Mouse (Mus musculus) intestine, embryonic 15.5 days (tissue): ENCODE measurements around the gene Gjd3. TPM values are rescaled to one million over a fixed set of nuclear protein-coding genes. Genes with fewer than 3 reads are reported as not detected.

Experiments used
- ATAC-seq: fragments of 200-750 bp; cut with Nextera tagmentation; 2 replicates; pipeline ENCODE4 v1.8.0; 2017; ENCODE audit warnings: moderate TSS enrichment, moderate library complexity
- H3K27ac ChIP-seq: fragments of 300-500 bp; sonication (generic); 2 replicates; pipeline ENCODE4 v1.5.1; 2015; ENCODE audit warnings: mild to moderate bottlenecking, inconsistent platforms
- H3K27me3 ChIP-seq: fragments of 300-500 bp; sonication (generic); replicated peaks from 2 replicates; pipeline ENCODE4 v1.6.1; 2015; ENCODE audit warnings: inconsistent platforms
- H3K36me3 ChIP-seq: fragments of 300-500 bp; sonication (generic); 2 replicates; pipeline ENCODE4 v1.6.1; 2015; ENCODE audit warnings: inconsistent platforms
- H3K4me1 ChIP-seq: fragments of 300-500 bp; sonication (generic); replicated peaks from 2 replicates; pipeline ENCODE4 v1.6.1; 2015; ENCODE audit warnings: inconsistent platforms
- H3K4me2 ChIP-seq: fragments of 300-500 bp; sonication (generic); replicated peaks from 2 replicates; pipeline ENCODE4 v1.6.1; 2015; ENCODE audit warnings: mild to moderate bottlenecking, inconsistent platforms
- H3K4me3 ChIP-seq: fragments of 300-500 bp; sonication (generic); replicated peaks from 2 replicates; pipeline ENCODE4 v1.5.1; 2015; ENCODE audit warnings: inconsistent platforms
- H3K9ac ChIP-seq: fragments of 300-500 bp; sonication (generic); 2 replicates; pipeline ENCODE4 v1.6.1; 2015; ENCODE audit warnings: inconsistent platforms
- H3K9me3 ChIP-seq: fragments of 300-500 bp; sonication (generic); 2 replicates; pipeline ENCODE4 v1.6.1; 2016; ENCODE audit warnings: inconsistent platforms
- WGBS: fragments of 180-500 bp; shearing (Covaris S2); methylation state at CpG from one replicate; pipeline ENCODE4 v1.1.7; 2015; 5-methylcytosine and 5-hydroxymethylcytosine counted together
- polyA plus RNA-seq: library from polyadenylated mRNA; unstranded; fragments of >200 nt; fragmentation: Nextera tagmentation; extraction: Ambion mirVana; gene quantifications from 2 replicates; pipeline ENCODE4 v1.2.1, GENCODE M21; 2015

Gjd3 gene
- polyA plus RNA-seq, 1 experiment from 2014 or later: 0.35 TPM

DNA sequence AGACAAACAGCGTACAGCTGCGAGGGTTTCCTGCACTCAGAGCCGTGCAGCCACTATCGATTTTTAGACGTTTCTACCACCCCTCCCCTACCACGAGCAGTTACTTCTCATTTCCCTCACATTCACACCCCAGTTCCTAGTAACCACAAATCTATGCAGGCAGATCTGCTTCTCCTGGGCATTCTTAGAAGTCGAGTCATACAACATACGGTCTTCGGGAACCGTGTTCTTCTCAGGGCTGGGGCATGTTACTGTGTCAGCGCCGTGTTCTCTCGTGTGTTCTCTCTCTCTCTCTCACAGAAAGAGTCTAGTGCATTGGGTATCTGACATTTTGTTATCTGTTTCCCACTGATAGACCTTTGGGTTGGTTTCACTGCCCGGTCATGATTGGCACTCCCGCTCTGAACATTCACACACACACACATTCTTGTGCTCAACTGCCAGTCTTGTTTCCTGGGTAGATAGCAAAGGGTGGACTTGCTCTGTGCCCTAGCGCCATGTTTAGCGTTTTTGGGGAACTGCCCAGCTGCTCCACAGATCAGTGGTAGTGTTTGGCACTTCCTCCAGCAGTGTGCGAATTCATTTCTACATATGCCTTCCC, 34.7 kb downstream of the Gjd3 start:
- H3K4me3 ChIP-seq: no peak overlapping the region
- no peaks in the 10 kb centered on the region for H3K9me3 ChIP-seq
- no peak overlapping the region for H3K4me2 ChIP-seq
- no peak for ATAC-seq
- H3K27me3 ChIP-seq: no peaks in the 10 kb centered on the region
- 54% methylated on average over 18 of the region's 18 CpGs for WGBS
- peaks cover 4% of the 10 kb centered on the region; the same call in 1 of the 2 replicates for H3K36me3 ChIP-seq
- no peak overlapping the region for H3K27ac ChIP-seq
- H3K4me1 ChIP-seq: peaks cover 76% of the 10 kb centered on the region
- no peak overlapping the region for H3K9ac ChIP-seq

DNA sequence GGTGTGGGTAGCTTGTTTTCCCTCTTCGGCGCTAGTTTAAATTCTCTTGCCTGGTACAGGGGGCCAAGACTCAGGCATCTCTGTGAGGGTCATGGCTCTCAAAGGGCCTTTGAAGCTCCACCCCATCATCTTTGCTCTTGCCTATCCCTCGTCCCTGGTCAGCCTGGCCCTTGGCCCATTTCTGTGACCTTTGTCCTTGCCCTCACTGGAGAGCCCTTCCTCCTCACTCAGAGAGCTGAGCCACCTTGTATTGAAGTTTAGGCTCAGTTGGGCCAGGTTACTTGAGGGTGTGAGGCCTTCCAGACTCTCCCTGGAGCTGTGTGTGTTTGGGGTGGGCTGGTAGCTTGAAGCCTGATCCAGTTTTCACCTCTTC, 37.2 kb downstream of the Gjd3 start:
- peaks cover 82% of the 10 kb centered on the region for H3K4me1 ChIP-seq
- 55% methylated on average over 3 of the region's 3 CpGs for WGBS
- H3K4me2 ChIP-seq: no peak overlapping the region
- no peak overlapping the region for H3K27ac ChIP-seq
- no peaks in the 10 kb centered on the region for H3K27me3 ChIP-seq
- no peak overlapping the region for H3K9ac ChIP-seq
- H3K36me3 ChIP-seq: peaks cover 4% of the 10 kb centered on the region; the same call in 1 of the 2 replicates
- H3K4me3 ChIP-seq: no peak overlapping the region
- ATAC-seq: no peak
- no peaks in the 10 kb centered on the region for H3K9me3 ChIP-seq

DNA sequence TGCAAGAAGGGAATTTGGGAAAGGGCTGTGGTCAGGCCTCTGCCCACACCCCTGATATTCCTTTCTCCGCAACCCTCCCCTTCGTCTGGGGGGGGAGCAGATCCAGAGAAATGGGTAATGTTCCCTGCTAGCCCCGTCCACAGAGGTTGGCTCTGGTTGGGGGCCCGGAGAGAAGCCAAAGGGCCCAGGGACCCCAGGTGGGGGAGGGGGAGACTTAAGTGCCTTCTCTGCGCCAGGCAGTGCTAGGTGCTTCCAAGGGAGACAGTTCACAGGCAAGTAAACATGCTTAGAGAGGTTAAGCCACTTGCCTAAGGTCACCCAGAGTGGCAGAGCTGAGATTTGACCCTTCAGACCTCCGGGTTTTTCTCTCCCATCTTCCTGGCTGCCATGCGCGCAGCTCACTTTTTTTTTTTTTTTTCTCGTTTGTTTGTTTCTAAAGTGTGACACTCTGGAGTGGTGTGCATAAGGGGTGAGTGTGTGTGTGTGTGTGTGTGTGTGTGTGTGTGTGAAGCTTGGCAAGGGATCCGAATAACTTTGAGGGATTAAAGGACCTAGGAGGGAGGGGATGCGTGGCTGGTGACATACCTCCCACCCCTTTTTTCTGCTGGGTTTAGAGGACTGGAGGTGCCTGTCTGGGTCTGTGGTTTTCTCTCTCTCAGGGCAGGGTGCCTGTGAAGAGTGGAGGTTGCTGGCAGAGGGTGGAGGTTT, 37.8 kb downstream of the Gjd3 start:
- Histone ChIP-seq H3K9ac (no peak overlapping the region), H3K9me3 (no peaks in the 10 kb centered on the region), H3K27me3 (no peaks in the 10 kb centered on the region), H3K4me2 (peak overlapping the region; percentile 78; the same call in 1 of the 2 replicates), H3K36me3 (no peaks in the 10 kb centered on the region; the same call in 1 of the 2 replicates), H3K4me3 (no peak overlapping the region), H3K27ac (no peak overlapping the region), H3K4me1 (peaks cover 82% of the 10 kb centered on the region)
- no peak for ATAC-seq
- WGBS: 32% methylated on average over 11 of the region's 11 CpGs

DNA sequence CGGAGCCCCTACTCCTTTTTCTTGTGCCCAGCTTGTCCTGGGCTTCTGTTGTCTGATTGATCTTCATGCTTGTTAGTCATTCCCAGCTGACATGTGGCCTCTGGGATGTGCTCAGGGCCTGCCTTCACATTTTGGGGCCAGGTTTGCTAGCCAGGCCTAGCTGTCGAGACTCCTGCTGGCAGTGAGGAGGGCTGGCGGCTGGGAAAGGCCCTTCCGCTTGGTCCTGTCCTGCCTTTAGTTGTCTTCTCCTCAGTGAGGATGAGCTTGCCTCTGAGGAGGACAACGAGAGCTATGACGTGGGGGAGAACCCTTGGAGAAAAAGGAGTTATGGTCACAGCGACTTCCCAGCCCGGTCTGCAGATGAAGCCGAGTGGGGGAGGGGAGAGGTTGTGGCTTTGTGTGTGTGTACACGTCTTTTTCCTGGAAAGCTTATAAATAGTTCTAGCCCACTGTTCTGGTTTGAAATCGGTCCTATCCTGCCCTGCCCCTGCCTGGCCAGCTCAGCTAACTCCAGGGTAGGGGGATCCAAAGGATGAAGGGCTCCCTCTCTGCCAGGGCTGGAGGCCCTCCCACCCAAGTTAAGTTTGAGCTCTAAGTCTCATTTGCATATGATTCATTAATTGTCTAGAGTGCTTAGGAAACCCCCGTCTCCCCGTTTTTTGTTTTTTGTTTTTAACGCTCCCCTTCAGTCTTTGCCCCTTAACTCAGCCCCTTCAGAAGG, 38.9 kb downstream of the Gjd3 start:
- H3K9ac ChIP-seq: no peak overlapping the region; the same call in 1 of the 2 replicates
- H3K4me2 ChIP-seq: peak overlapping the region; percentile 78
- ATAC-seq: no peak
- peaks cover 85% of the 10 kb centered on the region for H3K4me1 ChIP-seq
- H3K36me3 ChIP-seq: no peaks in the 10 kb centered on the region
- peak overlapping the region; percentile 96 for H3K27ac ChIP-seq
- 37% methylated on average over 14 of the region's 14 CpGs for WGBS
- no peak overlapping the region for H3K4me3 ChIP-seq
- H3K9me3 ChIP-seq: no peaks in the 10 kb centered on the region
- no peaks in the 10 kb centered on the region for H3K27me3 ChIP-seq

DNA sequence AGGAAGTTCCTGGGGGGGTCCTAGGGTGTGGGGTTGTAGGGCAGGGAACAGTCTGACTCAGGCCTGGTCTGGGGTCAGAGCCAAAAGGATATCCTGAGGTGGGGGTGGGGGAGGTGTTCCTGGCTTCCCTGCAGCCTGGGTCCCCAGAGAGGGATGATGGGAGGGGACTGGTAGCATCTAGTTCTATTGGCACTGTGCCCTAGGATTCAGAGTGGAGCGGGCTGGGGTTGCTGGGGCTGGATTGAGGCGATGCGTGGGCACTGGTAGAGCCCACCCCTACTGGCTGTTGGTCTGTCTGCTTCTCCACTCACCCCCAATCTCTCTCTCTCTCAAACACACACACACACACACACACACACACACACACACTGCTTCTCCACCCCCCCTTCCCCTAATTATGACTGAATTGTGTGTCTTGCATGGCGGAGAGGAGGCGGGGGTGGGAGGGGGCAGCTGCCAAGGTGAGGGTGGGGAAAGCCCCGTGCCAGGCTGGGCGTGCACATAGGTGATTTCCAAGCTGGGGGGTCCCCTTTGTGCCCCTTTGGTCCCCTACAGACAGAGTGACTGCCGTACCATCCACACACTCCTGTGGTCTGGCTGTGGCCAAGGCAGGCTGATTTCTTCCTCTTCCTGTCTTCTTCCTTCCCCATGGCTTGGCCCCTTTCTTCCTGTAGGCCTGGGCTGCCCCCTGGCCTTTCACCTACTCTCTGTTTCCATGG, 39.7 kb downstream of the Gjd3 start:
- no peak for ATAC-seq

DNA sequence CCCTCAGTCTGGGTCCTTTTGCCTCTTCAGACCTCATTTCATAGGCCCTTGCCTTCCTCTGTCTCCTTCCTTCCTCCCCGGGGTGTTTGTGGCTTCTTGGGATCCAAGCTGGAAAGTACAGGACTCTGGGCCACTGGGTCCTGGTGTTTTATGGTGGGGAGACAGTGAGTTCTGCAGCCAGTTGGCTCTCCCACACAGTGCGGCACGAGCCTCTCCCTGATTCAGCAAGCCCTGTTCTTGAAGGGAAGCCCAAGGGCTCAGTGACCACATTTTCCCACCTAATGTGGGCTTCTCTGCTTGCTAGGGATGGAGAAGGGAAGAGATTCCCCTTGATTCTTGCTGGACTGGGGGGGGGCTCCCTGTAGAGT, 40.3 kb downstream of the Gjd3 start:
- Histone ChIP-seq H3K4me3 (peak overlapping the region; percentile 82; the same call in 1 of the 2 replicates), H3K9me3 (no peaks in the 10 kb centered on the region), H3K4me2 (peak overlapping the region; percentile 78), H3K9ac (0 out of 2 replicates have a peak overlapping the region, but pooled peaks have one; percentile 24), H3K27ac (peak overlapping the region; percentile 96), H3K27me3 (no peaks in the 10 kb centered on the region), H3K4me1 (peaks cover 85% of the 10 kb centered on the region), H3K36me3 (no peaks in the 10 kb centered on the region)
- ATAC-seq: no peak
- 37% methylated on average over 3 of the region's 3 CpGs for WGBS

More for the DNA sequence above, 39.7 kb downstream of the Gjd3 start:
- H3K4me3 ChIP-seq: no peak overlapping the region
- no peaks in the 10 kb centered on the region for H3K27me3 ChIP-seq
- H3K9ac ChIP-seq: peak overlapping the region; percentile 24; the same call in 1 of the 2 replicates
- WGBS: 53% methylated on average over 8 of the region's 8 CpGs
- peak overlapping the region; percentile 78 for H3K4me2 ChIP-seq
- no peaks in the 10 kb centered on the region for H3K9me3 ChIP-seq
- peak overlapping the region; percentile 96 for H3K27ac ChIP-seq
- no peaks in the 10 kb centered on the region for H3K36me3 ChIP-seq
- peaks cover 89% of the 10 kb centered on the region for H3K4me1 ChIP-seq

DNA sequence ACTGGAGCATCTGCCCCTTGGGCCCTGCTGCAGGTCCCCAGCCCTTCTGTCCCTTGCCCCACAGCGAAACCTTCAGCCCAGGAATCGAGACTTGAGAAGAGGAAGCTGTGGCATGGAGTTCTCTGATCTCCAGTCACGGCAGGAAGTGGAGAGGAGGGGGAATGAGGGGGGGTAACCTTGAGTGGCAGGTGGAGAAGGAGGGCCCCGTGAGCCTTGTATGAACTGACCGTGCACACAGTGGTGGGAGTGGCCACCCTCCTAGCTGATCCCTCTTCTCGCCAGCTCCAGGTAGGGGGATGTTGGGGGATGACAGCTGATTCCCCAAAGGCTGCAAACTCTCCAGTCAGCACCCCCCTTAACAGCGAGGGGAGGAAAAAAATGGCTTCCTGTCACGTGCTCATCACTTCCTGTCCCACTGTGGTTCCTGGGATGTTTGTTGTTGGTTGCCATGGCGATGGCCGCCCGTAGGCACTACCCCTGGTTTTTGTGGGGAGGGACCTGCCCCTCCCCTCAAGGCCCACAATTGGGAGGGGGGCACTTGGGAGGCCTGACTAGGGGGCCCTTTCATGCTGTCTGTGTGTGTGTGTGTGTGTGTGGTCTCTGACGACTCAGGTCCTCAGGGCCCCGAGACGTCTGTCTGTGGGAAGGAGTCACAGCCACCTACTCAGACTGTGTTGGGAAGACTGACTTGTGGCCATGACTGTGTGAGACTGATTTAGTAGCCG, 40.8 kb downstream of the Gjd3 start:
- H3K4me1 ChIP-seq: peaks cover 80% of the 10 kb centered on the region
- H3K9ac ChIP-seq: peak overlapping the region; percentile 45
- no peaks in the 10 kb centered on the region for H3K27me3 ChIP-seq
- peak overlapping the region; percentile 82 for H3K4me3 ChIP-seq
- ATAC-seq: peak; percentile 32
- H3K9me3 ChIP-seq: no peaks in the 10 kb centered on the region
- H3K4me2 ChIP-seq: peak overlapping the region; percentile 78
- 9% methylated on average over 15 of the region's 15 CpGs for WGBS
- H3K36me3 ChIP-seq: no peaks in the 10 kb centered on the region
- H3K27ac ChIP-seq: peak overlapping the region; percentile 96

DNA sequence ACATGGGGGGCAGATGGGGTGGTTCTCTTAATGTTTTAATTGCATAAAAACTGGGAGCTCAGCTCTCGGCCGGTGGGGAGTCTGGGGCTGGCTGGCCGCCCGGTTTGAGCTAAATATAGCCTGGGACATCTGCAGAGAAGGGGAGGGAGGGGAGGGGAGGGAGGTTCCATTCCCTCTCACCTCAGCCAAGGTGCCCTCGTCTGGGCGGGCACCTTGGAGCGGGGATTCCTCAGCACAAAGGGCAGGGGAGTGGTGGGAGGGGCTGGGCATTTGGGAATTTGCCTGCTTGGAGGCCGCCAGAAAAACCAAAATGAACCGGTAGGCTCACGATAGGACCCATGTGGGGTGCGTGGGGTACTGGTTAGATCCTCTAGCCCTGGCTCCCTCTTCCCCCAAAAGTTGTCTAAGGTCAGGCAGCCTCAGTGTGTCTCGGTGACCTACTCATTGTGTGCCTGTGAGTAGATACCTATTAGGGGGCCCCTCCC, 41.4 kb downstream of the Gjd3 start:
- peak; percentile 7; the same call in 1 of the 2 replicates for ATAC-seq
- Histone ChIP-seq H3K4me1 (peaks cover 85% of the 10 kb centered on the region), H3K36me3 (no peaks in the 10 kb centered on the region), H3K4me3 (peak overlapping the region; percentile 82), H3K9ac (peak overlapping the region; percentile 45), H3K9me3 (no peaks in the 10 kb centered on the region), H3K4me2 (peak overlapping the region; percentile 78), H3K27me3 (no peaks in the 10 kb centered on the region), H3K27ac (peak overlapping the region; percentile 96)
- 4% methylated on average over 12 of the region's 12 CpGs for WGBS

DNA sequence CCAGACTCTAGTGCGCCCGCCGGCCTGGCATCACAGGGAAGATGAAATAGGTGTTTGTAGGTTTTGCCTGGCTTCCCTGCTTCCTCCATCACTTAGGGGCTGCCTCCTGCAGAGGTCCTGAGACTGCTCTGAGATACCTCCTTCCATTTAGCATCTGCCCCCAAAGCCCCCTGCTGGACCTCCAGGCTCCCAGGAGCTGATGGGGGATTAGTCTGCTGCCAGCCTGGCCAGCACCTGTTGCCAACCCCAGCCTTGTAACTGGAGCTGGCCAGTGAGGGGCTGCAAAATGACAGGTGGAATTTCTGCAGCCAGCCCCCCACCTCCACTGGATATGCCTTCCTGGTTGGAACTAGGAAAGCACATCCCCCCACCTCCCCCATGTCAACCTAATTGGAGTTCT, 42.0 kb downstream of the Gjd3 start:
- H3K4me3 ChIP-seq: peak overlapping the region; percentile 82
- ATAC-seq: no peak
- peak overlapping the region; percentile 0; the same call in 1 of the 2 replicates for H3K9ac ChIP-seq
- H3K4me2 ChIP-seq: peak overlapping the region; percentile 78
- H3K27me3 ChIP-seq: no peaks in the 10 kb centered on the region
- 25% methylated on average over 3 of the region's 3 CpGs for WGBS
- H3K9me3 ChIP-seq: no peaks in the 10 kb centered on the region
- H3K4me1 ChIP-seq: peaks cover 90% of the 10 kb centered on the region
- no peaks in the 10 kb centered on the region for H3K36me3 ChIP-seq
- peak overlapping the region; percentile 96 for H3K27ac ChIP-seq

DNA sequence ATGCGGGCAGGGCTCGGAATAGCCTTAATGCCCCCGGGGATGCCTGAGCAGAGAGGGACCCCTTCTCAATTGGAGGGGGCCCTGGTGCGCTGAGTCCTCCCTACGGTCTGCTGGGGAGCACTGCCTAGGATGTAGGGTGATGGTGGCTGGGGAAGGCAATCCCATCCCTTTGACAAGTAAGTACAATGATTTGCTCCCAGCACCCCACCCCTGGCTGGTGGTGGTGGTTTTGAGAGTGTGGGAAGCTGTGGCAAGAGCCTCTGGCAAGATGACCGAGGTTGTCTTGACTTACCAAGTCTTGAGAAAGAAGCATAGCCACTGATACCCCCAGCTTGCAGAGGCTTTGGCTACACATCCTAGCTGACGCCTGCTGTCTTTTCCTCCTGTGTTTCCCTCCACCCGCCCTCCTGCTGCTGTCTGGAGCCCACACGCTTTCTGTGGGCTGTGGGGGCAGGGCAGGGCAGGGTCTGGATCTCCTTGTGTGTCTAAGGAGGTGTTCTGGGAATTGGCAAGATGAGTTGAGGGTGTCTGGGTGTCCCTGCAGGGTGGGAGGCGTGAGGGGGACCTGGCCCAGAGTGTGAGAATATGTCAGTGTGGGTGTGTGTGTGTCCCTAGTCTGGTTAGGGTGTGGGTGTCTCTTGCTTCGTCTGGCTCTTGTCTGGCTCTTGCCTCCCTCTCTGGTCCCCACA, 42.7 kb downstream of the Gjd3 start:
- ATAC-seq: no peak
- peaks cover 89% of the 10 kb centered on the region for H3K4me1 ChIP-seq

More for the DNA sequence above, 42.7 kb downstream of the Gjd3 start:
- Histone ChIP-seq H3K36me3 (no peaks in the 10 kb centered on the region), H3K4me2 (peak overlapping the region; percentile 78), H3K27me3 (no peaks in the 10 kb centered on the region), H3K9me3 (no peaks in the 10 kb centered on the region), H3K27ac (peak overlapping the region; percentile 96), H3K4me3 (peak overlapping the region; percentile 82), H3K9ac (peak overlapping the region; percentile 0)
- WGBS: 43% methylated on average over 11 of the region's 11 CpGs
